Mouse (Mus musculus) spleen, adult 2 months (tissue): ENCODE measurements around the gene Apobec1. TPM values are rescaled to one million over a fixed set of nuclear protein-coding genes. Genes with fewer than 3 reads are reported as not detected.

Experiments
- DNase-seq, 2 experiments: peaks; one replicate each; pipeline versions ENCODE4 v3.0.0 to v3.0.0-alpha.2; 2012 to 2021; ENCODE audit warnings: low spot score in 2 of 2, low read depth in 1 of 2
- H3K27ac ChIP-seq: fragments of 200-500 bp; 2 replicates; pipeline ENCODE4 v1.5.1; 2012; ENCODE audit warnings: low read length, inconsistent platforms; ENCODE audit not compliant: insufficient read depth
- H3K27me3 ChIP-seq: fragments of 200-500 bp; 2 replicates; pipeline ENCODE4 v1.6.1; 2012; ENCODE audit warnings: mild to moderate bottlenecking, moderate library complexity, low read length, inconsistent platforms; ENCODE audit not compliant: control insufficient read depth, insufficient read depth
- H3K36me3 ChIP-seq: fragments of 200-500 bp; 2 replicates; pipeline ENCODE4 v1.6.1; 2012; ENCODE audit warnings: mild to moderate bottlenecking, low read length, inconsistent platforms; ENCODE audit not compliant: control insufficient read depth, insufficient read depth
- H3K4me1 ChIP-seq: fragments of 200-500 bp; 2 replicates; pipeline ENCODE4 v1.6.1; 2011; ENCODE audit warnings: inconsistent platforms; ENCODE audit not compliant: control insufficient read depth, insufficient read depth, insufficient read length
- H3K4me3 ChIP-seq: fragments of 200-500 bp; 2 replicates; pipeline ENCODE4 v1.5.1; 2011; ENCODE audit warnings: mild to moderate bottlenecking, inconsistent platforms; ENCODE audit not compliant: insufficient read depth, insufficient read length; ENCODE audit errors: extremely low read depth
- CTCF ChIP-seq: fragments of 200-500 bp; IDR thresholded peaks from 2 replicates; pipeline ENCODE4 v1.5.1; 2011; ENCODE audit warnings: mild to moderate bottlenecking, inconsistent platforms; ENCODE audit not compliant: insufficient read depth, insufficient read length, insufficient replicate concordance; ENCODE audit errors: extremely low read depth
- POLR2A ChIP-seq: fragments of 200-500 bp; IDR thresholded peaks from 2 replicates; pipeline ENCODE4 v1.6.1; 2011; ENCODE audit warnings: low read depth, low read length, inconsistent platforms
- WGBS: fragments of 180-500 bp; shearing (Covaris S2); methylation state at CpG from one replicate; pipeline ENCODE4 v1.1.7; 2018; 5-methylcytosine and 5-hydroxymethylcytosine counted together
- polyA plus RNA-seq: library from polyadenylated mRNA; depleted of rRNA; stranded (reverse); fragments of >200 nt; gene quantifications from 2 replicates; pipeline ENCODE4 v1.2.3, GENCODE M21; 2012

Apobec1 gene
- polyA plus RNA-seq, 1 experiment, result 44.0 TPM

DNA sequence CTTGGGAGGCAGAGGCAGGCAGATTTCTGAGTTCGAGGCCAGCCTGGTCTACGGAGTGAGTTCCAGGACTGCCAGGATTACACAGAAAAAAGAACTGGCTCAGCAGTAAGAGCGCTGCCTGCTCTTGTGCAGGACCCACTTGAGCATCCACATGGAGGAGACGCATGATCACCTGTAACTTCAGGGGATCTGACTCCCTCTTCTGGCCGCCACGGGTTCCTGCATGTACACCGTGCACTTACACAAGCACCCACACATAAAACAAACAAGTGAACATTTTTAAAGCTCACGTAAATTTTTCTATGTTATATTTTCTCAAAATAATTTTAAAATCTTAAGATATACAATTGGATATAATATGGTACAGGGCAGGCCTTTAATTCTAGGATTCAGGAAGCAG is 3.2 kb upstream of the Apobec1 start:
- Histone ChIP-seq H3K4me1 (peaks cover 8% of the 10 kb centered on the region), H3K4me3 (no peak overlapping the region), H3K36me3 (no peaks in the 10 kb centered on the region), H3K27me3 (no peaks in the 10 kb centered on the region), H3K27ac (no peak overlapping the region)
- no peak for TF ChIP-seq POLR2A
- TF ChIP-seq CTCF, result peak; percentile 40; the same call in 1 of the 2 replicates
- 92% methylated on average over 8 of the region's 8 CpGs for WGBS
- peak in 1 of 2 experiments; percentile 35 for DNase-seq

DNA sequence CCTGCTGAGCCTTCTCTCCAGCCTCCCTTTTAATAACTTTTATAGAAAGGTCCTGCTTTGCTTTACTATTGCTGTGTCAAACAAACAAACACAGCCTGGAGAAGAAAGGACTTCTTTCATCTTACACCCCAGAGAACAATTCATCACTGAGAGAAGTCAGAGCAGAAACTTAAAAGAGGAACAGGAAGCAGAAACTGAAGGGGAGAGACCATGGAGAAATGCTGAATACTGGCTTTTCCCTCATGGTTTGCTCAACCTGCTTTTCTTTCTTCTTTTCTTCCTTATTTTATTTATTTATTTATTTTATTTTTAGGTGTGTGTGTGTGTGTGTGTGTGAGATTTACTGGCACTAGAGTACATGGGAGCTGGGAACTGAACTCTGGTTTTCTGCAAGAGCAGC is 2.0 kb upstream of the Apobec1 start:
- Histone ChIP-seq H3K27me3 (no peaks in the 10 kb centered on the region), H3K4me1 (peaks cover 11% of the 10 kb centered on the region), H3K36me3 (peaks cover 1% of the 10 kb centered on the region; the same call in 1 of the 2 replicates), H3K4me3 (no peak overlapping the region), H3K27ac (peak overlapping the region; percentile 80)
- TF ChIP-seq CTCF (no peak), POLR2A (no peak)
- no peak for DNase-seq

DNA sequence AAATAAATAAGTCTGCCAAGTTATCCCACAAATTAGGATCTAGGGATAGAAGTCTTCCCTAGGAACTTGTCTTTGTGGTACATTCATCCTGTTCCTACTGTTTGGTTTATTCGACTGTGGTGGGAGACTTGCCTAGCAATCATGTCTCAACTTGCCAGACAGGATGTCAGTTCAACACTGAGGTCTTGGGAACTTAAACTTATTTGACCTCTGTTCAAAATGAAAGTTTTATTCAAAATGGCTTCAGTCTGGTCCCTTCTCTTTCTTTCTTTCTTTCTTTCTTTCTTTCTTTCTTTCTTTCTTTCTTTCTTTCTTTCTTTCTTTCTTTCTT is 713 bp upstream of the Apobec1 start:
- Histone ChIP-seq H3K27me3 (no peaks in the 10 kb centered on the region), H3K36me3 (peaks cover 1% of the 10 kb centered on the region; the same call in 1 of the 2 replicates), H3K27ac (peak overlapping the region; percentile 96; the same call in 1 of the 2 replicates), H3K4me3 (no peak overlapping the region), H3K4me1 (peaks cover 14% of the 10 kb centered on the region)
- TF ChIP-seq POLR2A (no peak), CTCF (no peak)
- DNase-seq, result no peak
- WGBS, result 3% methylated on average over 1 of the region's 1 CpGs

DNA sequence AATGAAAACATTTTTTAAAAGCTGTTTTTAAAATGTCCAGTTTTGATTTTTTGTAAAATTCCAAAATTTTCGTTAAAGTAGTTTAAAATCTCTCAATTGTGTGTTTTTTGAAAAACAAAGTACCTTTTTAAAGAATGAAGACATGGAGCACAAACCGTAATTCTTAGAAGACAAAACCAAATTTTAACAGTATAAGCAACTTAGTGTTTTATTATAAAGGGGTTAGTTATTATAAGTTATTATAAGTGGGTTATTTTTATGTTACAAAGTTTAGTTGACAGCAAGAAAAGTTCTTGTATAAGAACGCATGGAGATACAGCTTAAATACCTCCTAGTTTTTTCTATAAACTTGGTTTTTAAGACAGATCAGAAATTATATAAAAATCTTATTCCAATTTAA is 629 bp downstream of the Apobec1 start:
- Histone ChIP-seq H3K36me3 (peaks cover 1% of the 10 kb centered on the region; the same call in 1 of the 2 replicates), H3K4me3 (peak overlapping the region; percentile 79), H3K27me3 (no peaks in the 10 kb centered on the region), H3K4me1 (peaks cover 14% of the 10 kb centered on the region), H3K27ac (peak overlapping the region; percentile 96; the same call in 1 of the 2 replicates)
- TF ChIP-seq CTCF, result no peak
- no peak for TF ChIP-seq POLR2A
- WGBS, result 42% methylated on average over 3 of the region's 3 CpGs
- no peak for DNase-seq

DNA sequence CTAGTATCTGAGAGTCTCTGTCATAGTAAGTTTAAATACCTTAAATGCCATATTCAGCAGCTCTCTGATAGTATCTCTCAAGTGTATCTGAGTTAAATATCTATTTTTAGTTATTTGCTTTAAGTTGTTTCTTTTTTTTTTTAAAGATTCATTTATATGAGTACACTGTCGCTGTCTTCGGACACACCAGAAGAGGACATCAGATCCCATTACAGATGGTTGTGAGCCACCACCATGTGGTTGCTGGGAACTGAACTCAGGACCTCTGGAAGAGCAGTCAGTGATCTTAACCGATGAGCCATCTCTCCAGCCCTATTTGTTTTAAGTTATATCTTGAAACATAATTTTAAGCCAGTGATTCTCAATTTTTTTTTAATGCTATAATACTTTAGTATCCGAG is 1.2 kb downstream of the Apobec1 start:
- WGBS, result 79% methylated on average over 4 of the region's 4 CpGs
- Histone ChIP-seq H3K4me3 (no peak overlapping the region), H3K36me3 (peaks cover 3% of the 10 kb centered on the region; the same call in 1 of the 2 replicates), H3K4me1 (peaks cover 14% of the 10 kb centered on the region), H3K27me3 (no peaks in the 10 kb centered on the region), H3K27ac (peak overlapping the region; percentile 90)
- DNase-seq, result no peak
- no peak for TF ChIP-seq POLR2A
- no peak for TF ChIP-seq CTCF

DNA sequence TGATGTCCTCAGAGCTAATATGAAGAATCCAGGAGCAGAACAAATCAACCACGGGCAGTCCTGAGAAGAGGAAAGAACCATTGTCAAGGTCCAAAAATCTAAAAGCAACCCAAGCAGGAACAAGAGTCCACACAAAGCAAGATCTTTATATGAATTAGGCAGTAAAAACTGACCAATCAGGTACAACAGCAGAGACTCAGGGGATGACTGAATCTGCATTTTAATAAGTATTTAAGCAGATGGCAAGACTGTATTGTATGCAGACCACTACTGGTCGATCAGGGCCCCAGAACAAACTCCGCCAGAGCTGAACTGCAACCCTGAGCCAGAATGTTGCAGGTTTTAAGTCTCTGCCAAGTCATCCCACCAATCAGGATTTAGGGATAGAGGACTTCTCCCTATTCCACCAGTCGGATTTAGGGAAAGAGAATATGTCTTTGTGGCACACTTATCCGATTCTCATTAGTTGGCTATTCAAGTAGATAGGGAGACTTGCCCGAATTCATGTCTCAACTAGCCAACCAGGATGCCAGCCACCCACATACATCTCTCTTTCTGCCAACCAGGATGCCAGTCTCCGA is 2.1 kb downstream of the Apobec1 start:
- no peak for TF ChIP-seq POLR2A
- TF ChIP-seq CTCF, result no peak
- H3K27ac ChIP-seq, result peak overlapping the region; percentile 90
- peaks cover 14% of the 10 kb centered on the region for H3K4me1 ChIP-seq
- H3K36me3 ChIP-seq, result peaks cover 3% of the 10 kb centered on the region; the same call in 1 of the 2 replicates
- 73% methylated on average over 7 of the region's 7 CpGs for WGBS
- no peaks in the 10 kb centered on the region for H3K27me3 ChIP-seq
- DNase-seq, result no peak
- no peak overlapping the region for H3K4me3 ChIP-seq

DNA sequence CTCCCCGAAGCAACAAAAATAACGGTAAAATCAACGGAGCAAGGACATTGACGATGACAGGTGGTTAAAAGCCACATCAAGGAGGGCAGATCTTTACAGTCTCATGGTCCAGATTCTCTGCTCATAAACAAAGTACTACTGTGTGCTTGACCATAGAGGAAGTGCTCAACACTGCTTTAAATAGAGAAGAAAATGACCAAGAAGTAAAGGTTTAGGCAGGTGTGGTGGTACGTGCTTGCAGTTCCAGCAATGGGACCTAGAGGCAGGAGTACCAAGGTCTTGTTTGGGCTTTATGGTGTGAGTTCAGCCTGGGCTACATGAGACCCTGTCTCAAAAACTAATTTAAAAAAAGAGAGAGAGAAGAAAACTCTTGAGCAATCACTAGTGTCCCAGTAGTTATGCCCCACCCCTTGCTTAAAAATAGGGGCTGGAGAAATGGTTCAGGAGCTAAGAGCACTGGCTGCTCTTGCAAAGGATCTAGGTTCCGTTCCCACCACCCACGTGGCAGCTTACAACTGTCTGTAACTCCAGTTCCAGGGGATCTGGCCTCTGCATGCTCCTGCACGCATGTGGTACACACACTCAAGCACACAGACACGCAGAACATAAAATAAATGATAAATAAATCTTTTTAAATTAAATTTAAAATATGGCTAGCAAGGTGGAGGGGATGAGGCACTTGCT is 3.0 kb downstream of the Apobec1 start:
- 56% methylated on average over 9 of the region's 9 CpGs for WGBS
- Histone ChIP-seq H3K36me3 (peaks cover 3% of the 10 kb centered on the region; the same call in 1 of the 2 replicates), H3K4me1 (peaks cover 14% of the 10 kb centered on the region), H3K27me3 (no peaks in the 10 kb centered on the region), H3K4me3 (no peak overlapping the region), H3K27ac (peak overlapping the region; percentile 90)
- DNase-seq, result no peak
- TF ChIP-seq CTCF (no peak), POLR2A (no peak)
